Mouse (Mus musculus): ENCODE measurements around the gene Clk2.

The Clk2 gene

GRCm38 (mm10) chr3:89164506-89165267, at the start of gene Clk2:
TSS of gene Clk2 (plus strand) at chr3:89164795.
- peak; percentile 94 for DNase-seq (ENCODE audit: low spot score)

- DNase-seq (ENCODE audit: low spot score) = peak; percentile 62
Measured at GRCm38 (mm10) chr3:89115522-89115921, 49.1 kb upstream of the Clk2 start.

- peak; percentile 88 for DNase-seq (ENCODE audit: low spot score)
Measured at GRCm38 (mm10) chr3:89123313-89123712, 41.3 kb upstream of the Clk2 start.

GRCm38 (mm10) chr3:89124241-89124640, 40.4 kb upstream of the Clk2 start:
- no peak for DNase-seq (ENCODE audit: low spot score)

- no peak for DNase-seq (ENCODE audit: low spot score)
Measured at GRCm38 (mm10) chr3:89125981-89126380, 38.6 kb upstream of the Clk2 start.

GRCm38 (mm10) chr3:89129908-89130307, 34.7 kb upstream of the Clk2 start:
- DNase-seq (ENCODE audit: low spot score) = no peak

- DNase-seq (ENCODE audit: low spot score) = no peak
Measured at GRCm38 (mm10) chr3:89131816-89132215, 32.8 kb upstream of the Clk2 start.

GRCm38 (mm10) chr3:89132285-89133062, 32.1 kb upstream of the Clk2 start:
- peak; percentile 69 for DNase-seq (ENCODE audit: low spot score)

- DNase-seq (ENCODE audit: low spot score) = no peak
Measured at GRCm38 (mm10) chr3:89133063-89133450, 31.5 kb upstream of the Clk2 start.

GRCm38 (mm10) chr3:89133752-89134151, 30.8 kb upstream of the Clk2 start:
- peak; percentile 72 for DNase-seq (ENCODE audit: low spot score)

- peak; percentile 47 for DNase-seq (ENCODE audit: low spot score)
Measured at GRCm38 (mm10) chr3:89135958-89136357, 28.6 kb upstream of the Clk2 start, which contains the start of gene Pklr. TSS of gene Pklr (plus strand) at chr3:89136142.

- DNase-seq (ENCODE audit: low spot score) = peak; percentile 90
Measured at GRCm38 (mm10) chr3:89136365-89136764, 28.2 kb upstream of the Clk2 start.

- DNase-seq (ENCODE audit: low spot score) = no peak
Measured at GRCm38 (mm10) chr3:89144821-89145220, 19.8 kb upstream of the Clk2 start.

- DNase-seq (ENCODE audit: low spot score) = no peak
Measured at GRCm38 (mm10) chr3:89145566-89145965, 19.0 kb upstream of the Clk2 start.

GRCm38 (mm10) chr3:89147101-89147978, 17.3 kb upstream of the Clk2 start:
- peak; percentile 80 for DNase-seq (ENCODE audit: low spot score)

- DNase-seq (ENCODE audit: low spot score) = no peak
Measured at GRCm38 (mm10) chr3:89147979-89148311, 16.6 kb upstream of the Clk2 start.

- no peak for DNase-seq (ENCODE audit: low spot score)
Measured at GRCm38 (mm10) chr3:89148567-89148966, 16.0 kb upstream of the Clk2 start.

GRCm38 (mm10) chr3:89152084-89152835, 12.3 kb upstream of the Clk2 start:
- no peak for DNase-seq (ENCODE audit: low spot score)

- no peak for DNase-seq (ENCODE audit: low spot score)
Measured at GRCm38 (mm10) chr3:89156951-89157350, 7.6 kb upstream of the Clk2 start.

GRCm38 (mm10) chr3:89158651-89159050, 5.9 kb upstream of the Clk2 start:
- no peak for DNase-seq (ENCODE audit: low spot score)

GRCm38 (mm10) chr3:89159211-89159610, 5.4 kb upstream of the Clk2 start:
- peak; percentile 71 for DNase-seq (ENCODE audit: low spot score)
